ENCODE assay signal across 16 mouse cellular contexts in genomic region chr5:138833406-138833805, GRCm38 (mm10). TPM values are rescaled to one million over a fixed set of nuclear protein-coding genes. Genes with fewer than 3 reads are reported as not detected.
DNase-seq lines count a peak whose midpoint lies in the region; ATAC-seq and TF ChIP-seq lines count a peak whose summit lies in the region.
"Had no signal": no experiment of that assay in that cellular context is flagged by ENCODE, and none has a peak within 500 bp of the region (broad histone marks: within the 10 kb centered on the region; RNA-seq: fewer than 3 reads in every experiment).

No protein-coding gene starts in this region.

- H3K36me3 ChIP-seq in forebrain, embryonic 14.5 days (ENCODE audit: control insufficient read depth, insufficient read depth, low read length), result no peaks in the 10 kb centered on the region
- H3K36me3 ChIP-seq in forebrain, postnatal 0 days (ENCODE audit: insufficient read depth), result no peaks in the 10 kb centered on the region
- H3K36me3 ChIP-seq: liver, embryonic 15.5 days had no signal

- TF ChIP-seq CTCF in forebrain, postnatal 0 days (IDR thresholded peaks at IDR 0.05; ENCODE audit: low read depth), result no peak

- H3K4me3 ChIP-seq in forebrain, embryonic 14.5 days (ENCODE audit: low read depth, low read length), result no peak overlapping the region
- no peak overlapping the region for H3K4me3 ChIP-seq in forebrain, postnatal 0 days (ENCODE audit: low read depth, low read length)
- H3K4me3 ChIP-seq: gastrocnemius, adult 2 months; liver, embryonic 15.5 days had no signal

- no peak for ATAC-seq in forebrain, embryonic 14.5 days
- no peak for ATAC-seq in forebrain, postnatal 0 days
- peak; percentile 59 for ATAC-seq in granulocyte monocyte progenitor cell, adult 5-6 weeks (replicated peaks; ENCODE audit: poor library complexity, severe bottlenecking)

- H3K9ac ChIP-seq in forebrain, embryonic 14.5 days (ENCODE audit: low read length), result no peak overlapping the region
- H3K9ac ChIP-seq in forebrain, postnatal 0 days, result no peak overlapping the region
- H3K9ac ChIP-seq: liver, embryonic 15.5 days had no signal

- no peak overlapping the region for H3K27ac ChIP-seq in forebrain, embryonic 14.5 days (ENCODE audit: low read depth, low read length)
- no peak overlapping the region for H3K27ac ChIP-seq in forebrain, postnatal 0 days (ENCODE audit: low read depth, low read length)
- H3K27ac ChIP-seq: gastrocnemius, adult 2 months; liver, embryonic 15.5 days had no signal

- WGBS in forebrain, embryonic 14.5 days, result 47% methylated on average over 6 of the region's 6 CpGs
- WGBS in forebrain, postnatal 0 days, result 33% methylated on average over 6 of the region's 6 CpGs

- H3K4me1 ChIP-seq in forebrain, embryonic 14.5 days (ENCODE audit: control insufficient read depth, insufficient read depth, low read length), result no peaks in the 10 kb centered on the region
- no peaks in the 10 kb centered on the region for H3K4me1 ChIP-seq in forebrain, postnatal 0 days (ENCODE audit: insufficient read depth)
- H3K4me1 ChIP-seq: liver, embryonic 15.5 days had no signal

- no peaks in the 10 kb centered on the region for H3K9me3 ChIP-seq in forebrain, embryonic 14.5 days (replicated peaks; ENCODE audit: control insufficient read depth, low read length)
- H3K9me3 ChIP-seq in forebrain, postnatal 0 days (ENCODE audit: low read length), result no peaks in the 10 kb centered on the region
- H3K9me3 ChIP-seq: liver, embryonic 15.5 days had no signal

- no peak overlapping the region for H3K4me2 ChIP-seq in forebrain, embryonic 14.5 days (ENCODE audit: low read length)
- no peak overlapping the region for H3K4me2 ChIP-seq in forebrain, postnatal 0 days (ENCODE audit: low read depth)
- H3K4me2 ChIP-seq: liver, embryonic 15.5 days had no signal

- peak; percentile 45 for DNase-seq in forebrain, embryonic 14.5 days (ENCODE audit: low spot score)
- no peak for DNase-seq in forebrain, postnatal 0 days
- peak; percentile 65 for DNase-seq in kidney, postnatal 10 days
- no peak for DNase-seq in kidney, adult 18-20 months
- peak; percentile 34 for DNase-seq in NIH3T3 (ENCODE audit: low read depth)
- no peak for DNase-seq in embryo, embryonic 9.5 days (ENCODE audit: extremely low spot score)
- no peak for DNase-seq in frontal cortex, postnatal 36 days (ENCODE audit: low spot score in 2 of 2)
- DNase-seq: cerebellum, postnatal 25 days; gastrocnemius, adult 2 months had no signal

- H3K27me3 ChIP-seq in forebrain, embryonic 14.5 days (replicated peaks; ENCODE audit: control insufficient read depth, insufficient read depth, low read length), result no peaks in the 10 kb centered on the region
- H3K27me3 ChIP-seq in forebrain, postnatal 0 days (ENCODE audit: insufficient read depth, low read length), result no peaks in the 10 kb centered on the region
- H3K27me3 ChIP-seq: liver, embryonic 15.5 days had no signal

RNA-seq across cellular contexts. Expression of gene Gm5294, which starts 13.5 kb away (rescaled TPM):
- polyA plus RNA-seq in forebrain, embryonic 14.5 days (2014; fragmentation: Nextera tagmentation; extraction: Ambion mirVana), result not detected in 2 replicates
- total RNA-seq in forebrain, postnatal 0 days (2014; rRNA removed), result not detected in 2 replicates
- 0.23 TPM in 1 of 2 replicates, not detected in the other for polyA plus RNA-seq in forebrain, postnatal 0 days (2015; fragmentation: Nextera tagmentation; extraction: Ambion mirVana)
- total RNA-seq in granulocyte monocyte progenitor cell, adult 5-6 weeks (2014; fragmentation: Nextera tagmentation), result not detected in 2 replicates
- 0.52 TPM in 2 replicates for total RNA-seq in granulocyte monocyte progenitor cell, adult 5-6 weeks (2017)
- total RNA-seq: gastrocnemius, adult 2 months; heart, postnatal 25 days; left cerebral cortex, postnatal 25 days; neutrophil, adult 5-6 weeks had no signal
- polyA plus RNA-seq: liver, embryonic 15.5 days; small intestine, adult 2 months; thymus, postnatal 0 days had no signal

Comparison
In these comparisons a context has a peak if more than half of its experiments do, and no peak if none do; other contexts are left out.
1. DNase-seq: peak in forebrain, embryonic 14.5 days (single experiment), kidney, postnatal 10 days (single experiment) and NIH3T3 (single experiment); none in forebrain, postnatal 0 days (single experiment), kidney, adult 18-20 months (single experiment), embryo, embryonic 9.5 days (single experiment) and frontal cortex, postnatal 36 days (0 of 2).